Mouse (Mus musculus) testis, adult 2 months (tissue): ENCODE measurements around the gene Tnnc1. TPM values are rescaled to one million over a fixed set of nuclear protein-coding genes. Genes with fewer than 3 reads are reported as not detected.

Experiments used
- H3K27ac ChIP-seq: fragments of 200-500 bp; 2 replicates; pipeline ENCODE4 v1.5.1; 2012; ENCODE audit warnings: low read depth, low read length; ENCODE audit not compliant: control insufficient read depth, insufficient read depth
- H3K27me3 ChIP-seq: fragments of 200-500 bp; 2 replicates; pipeline ENCODE4 v1.6.1; 2012; ENCODE audit warnings: mild to moderate bottlenecking, low read length, moderate library complexity; ENCODE audit not compliant: control insufficient read depth, insufficient read depth
- H3K36me3 ChIP-seq: fragments of 200-500 bp; 2 replicates; pipeline ENCODE4 v1.6.1; 2012; ENCODE audit warnings: mild to moderate bottlenecking, low read length; ENCODE audit not compliant: control insufficient read depth, insufficient read depth
- H3K4me1 ChIP-seq: fragments of 200-500 bp; 2 replicates; pipeline ENCODE4 v1.6.1; 2012; ENCODE audit warnings: low read length; ENCODE audit not compliant: control insufficient read depth, insufficient read depth
- H3K4me3 ChIP-seq: fragments of 200-500 bp; 2 replicates; pipeline ENCODE4 v1.5.1; 2012; ENCODE audit warnings: low read depth, mild to moderate bottlenecking, low read length, moderate library complexity, mixed read lengths; ENCODE audit not compliant: control insufficient read depth
- CTCF ChIP-seq: fragments of 200-500 bp; IDR thresholded peaks from 2 replicates; pipeline ENCODE4 v1.5.1; 2012; ENCODE audit warnings: low read depth, mild to moderate bottlenecking, inconsistent platforms, low read length, moderate library complexity; ENCODE audit not compliant: control insufficient read depth, insufficient read depth, insufficient replicate concordance
- POLR2A ChIP-seq: fragments of 200-500 bp; IDR thresholded peaks from 2 replicates; pipeline ENCODE4 v1.6.1; 2012; ENCODE audit warnings: low read depth, mild to moderate bottlenecking, inconsistent platforms, low read length, moderate library complexity; ENCODE audit not compliant: control insufficient read depth
- polyA plus RNA-seq: library from polyadenylated mRNA; depleted of rRNA; stranded (reverse); fragments of >200 nt; gene quantifications from 2 replicates; pipeline ENCODE4 v1.2.3, GENCODE M21; 2012

Gene Tnnc1
- polyA plus RNA-seq, 1 experiment: 0.59 TPM

- Histone ChIP-seq H3K36me3 (no peaks in the 10 kb centered on the region), H3K4me3 (no peak overlapping the region), H3K27me3 (no peaks in the 10 kb centered on the region), H3K4me1 (no peaks in the 10 kb centered on the region), H3K27ac (no peak overlapping the region)
- TF ChIP-seq POLR2A: no peak
- no peak for TF ChIP-seq CTCF
Measured at GRCm38 (mm10) chr14:31173537-31173936, 34.6 kb upstream of the Tnnc1 start.

- H3K4me3 ChIP-seq: no peak overlapping the region
- TF ChIP-seq POLR2A: no peak
- no peak for TF ChIP-seq CTCF
- no peaks in the 10 kb centered on the region for H3K36me3 ChIP-seq
Measured at GRCm38 (mm10) chr14:31177287-31177686, 30.8 kb upstream of the Tnnc1 start.

GRCm38 (mm10) chr14:31177715-31178114 lies 30.4 kb upstream of the Tnnc1 start:
- H3K4me1 ChIP-seq: no peaks in the 10 kb centered on the region; the same call in 1 of the 2 replicates
- H3K4me3 ChIP-seq: no peak overlapping the region
- no peaks in the 10 kb centered on the region for H3K36me3 ChIP-seq
- no peaks in the 10 kb centered on the region for H3K27me3 ChIP-seq
- TF ChIP-seq CTCF: no peak
- no peak for TF ChIP-seq POLR2A
- H3K27ac ChIP-seq: no peak overlapping the region

More at GRCm38 (mm10) chr14:31177287-31177686, 30.8 kb upstream of the Tnnc1 start:
- Histone ChIP-seq H3K4me1 (no peaks in the 10 kb centered on the region; the same call in 1 of the 2 replicates), H3K27me3 (no peaks in the 10 kb centered on the region), H3K27ac (no peak overlapping the region)

- Histone ChIP-seq H3K4me1 (no peaks in the 10 kb centered on the region; the same call in 1 of the 2 replicates), H3K27ac (no peak overlapping the region), H3K4me3 (no peak overlapping the region), H3K36me3 (no peaks in the 10 kb centered on the region), H3K27me3 (no peaks in the 10 kb centered on the region)
- no peak for TF ChIP-seq POLR2A
- TF ChIP-seq CTCF: no peak
Measured at GRCm38 (mm10) chr14:31179677-31180365, 28.3 kb upstream of the Tnnc1 start.

- no peak overlapping the region; the same call in 1 of the 2 replicates for H3K27ac ChIP-seq
- H3K27me3 ChIP-seq: no peaks in the 10 kb centered on the region
- no peak for TF ChIP-seq POLR2A
- TF ChIP-seq CTCF: no peak
- H3K4me1 ChIP-seq: no peaks in the 10 kb centered on the region; the same call in 1 of the 2 replicates
- no peak overlapping the region for H3K4me3 ChIP-seq
- no peaks in the 10 kb centered on the region for H3K36me3 ChIP-seq
Measured at GRCm38 (mm10) chr14:31181512-31181911, 26.6 kb upstream of the Tnnc1 start.

- no peaks in the 10 kb centered on the region; the same call in 1 of the 2 replicates for H3K4me1 ChIP-seq
- TF ChIP-seq CTCF: no peak
- no peak for TF ChIP-seq POLR2A
- no peaks in the 10 kb centered on the region for H3K36me3 ChIP-seq
- H3K27ac ChIP-seq: no peak overlapping the region
- H3K27me3 ChIP-seq: no peaks in the 10 kb centered on the region
- no peak overlapping the region for H3K4me3 ChIP-seq
Measured at GRCm38 (mm10) chr14:31182786-31183290, 25.3 kb upstream of the Tnnc1 start.

GRCm38 (mm10) chr14:31183541-31183940 lies 24.6 kb upstream of the Tnnc1 start:
- Histone ChIP-seq H3K27ac (no peak overlapping the region), H3K4me3 (no peak overlapping the region), H3K27me3 (no peaks in the 10 kb centered on the region), H3K4me1 (no peaks in the 10 kb centered on the region; the same call in 1 of the 2 replicates), H3K36me3 (no peaks in the 10 kb centered on the region)
- TF ChIP-seq CTCF (no peak), POLR2A (no peak)

- Histone ChIP-seq H3K27me3 (no peaks in the 10 kb centered on the region), H3K4me1 (no peaks in the 10 kb centered on the region; the same call in 1 of the 2 replicates), H3K36me3 (no peaks in the 10 kb centered on the region), H3K27ac (no peak overlapping the region), H3K4me3 (no peak overlapping the region)
- TF ChIP-seq POLR2A (no peak), CTCF (no peak)
Measured at GRCm38 (mm10) chr14:31184195-31184594, 23.9 kb upstream of the Tnnc1 start.
